Mouse (Mus musculus) CD4-positive, CD25-positive, alpha-beta regulatory T cell, adult 2 months (primary cell): ENCODE results near the gene Irak3.

Experiments used
- DNase-seq: peaks from one replicate; pipeline ENCODE4 v3.0.0-alpha.2; 2012; ENCODE audit warnings: low read depth, low spot score

Irak3 gene

DNA sequence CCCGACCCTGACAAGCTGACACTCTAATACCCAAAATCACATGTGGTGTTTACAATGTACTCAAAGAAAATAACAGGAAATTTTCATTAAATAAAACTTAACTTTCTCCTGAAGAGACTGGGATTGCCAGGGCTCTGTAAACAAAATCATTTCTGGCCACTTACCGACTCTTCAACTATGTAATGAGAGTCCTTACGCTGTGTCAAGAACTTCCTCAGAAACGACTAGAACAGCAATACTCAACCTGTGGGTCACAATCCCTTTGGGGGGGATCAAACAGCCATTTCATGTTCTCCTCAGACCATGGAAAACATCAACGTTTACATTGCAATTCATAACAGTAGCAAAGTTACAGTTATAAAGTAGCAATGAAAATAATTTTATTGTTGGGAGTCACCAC lies 104.4 kb downstream of the Irak3 start:
- no peak for DNase-seq

- DNase-seq = no peak
These were observed 106.2 kb downstream of the Irak3 start for GRCm38 (mm10) chr10:120095716-120096115.

DNA sequence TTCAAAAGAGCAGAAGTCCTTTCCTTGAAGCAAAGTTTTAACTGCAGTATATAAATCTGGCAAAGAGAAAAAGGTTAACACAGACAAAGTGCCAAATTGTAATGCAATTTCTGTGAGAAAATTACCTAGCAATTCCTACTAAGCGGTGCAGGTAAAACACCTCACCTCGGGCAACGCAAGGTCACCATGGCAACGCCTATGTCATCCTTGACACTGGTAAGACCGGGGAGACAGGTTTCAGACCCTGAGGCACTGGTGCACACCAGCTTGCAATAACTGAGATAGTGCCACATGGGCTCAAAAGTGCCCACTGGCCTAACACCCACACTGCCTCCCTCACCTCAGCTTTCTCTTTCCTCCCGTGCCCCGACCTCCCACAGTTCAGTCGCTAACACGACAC lies 106.8 kb downstream of the Irak3 start:
- DNase-seq = no peak

GRCm38 (mm10) chr10:120092548-120092947 lies 109.4 kb downstream of the Irak3 start:
- no peak for DNase-seq
